Mouse (Mus musculus) c-Kit-positive CD71-negative TER-119-negative erythroid progenitor cells, embryonic 14.5 days (primary cell): Measurements from ENCODE around the gene Vmn2r112.
"Not testable (repeated sequence)": the region's sequence is repeated elsewhere in the genome, so short reads cannot be mapped to it uniquely, and the experiment has no call there.

Source experiments
- DNase-seq: peaks from one replicate; pipeline ENCODE4 v3.0.0-alpha.2; 2013; ENCODE audit warnings: low read depth

Vmn2r112 gene

DNA sequence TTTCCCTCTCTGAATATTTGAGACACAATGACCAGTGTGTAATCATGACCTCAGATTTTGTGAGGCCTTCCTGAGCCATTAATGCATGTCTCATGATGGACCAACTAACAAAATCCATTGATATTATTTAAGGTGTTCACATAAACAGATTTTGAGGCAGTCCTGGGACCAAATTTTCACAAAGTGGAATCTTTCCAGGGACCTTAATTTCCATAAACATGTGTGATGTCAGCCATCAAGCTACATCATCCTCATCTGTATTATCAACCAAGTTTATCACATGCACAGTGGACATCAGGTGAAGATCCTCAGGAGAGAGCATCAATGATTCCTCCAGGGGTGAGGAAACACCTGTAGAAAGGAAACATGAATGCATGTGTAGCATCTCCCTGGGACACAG is at the start of gene Vmn2r112:
TSS of gene Vmn2r112 (plus strand) at position 301 of the 400 bp plus-strand sequence.
- not testable (repeated sequence) for DNase-seq

GRCm38 (mm10) chr17:22573382-22573781 is 27.4 kb upstream of the Vmn2r112 start, which contains the start of gene Vmn2r111:
Gene Vmn2r111 (minus strand): TSS chr17:22573482.
- DNase-seq: not testable (repeated sequence)

DNA sequence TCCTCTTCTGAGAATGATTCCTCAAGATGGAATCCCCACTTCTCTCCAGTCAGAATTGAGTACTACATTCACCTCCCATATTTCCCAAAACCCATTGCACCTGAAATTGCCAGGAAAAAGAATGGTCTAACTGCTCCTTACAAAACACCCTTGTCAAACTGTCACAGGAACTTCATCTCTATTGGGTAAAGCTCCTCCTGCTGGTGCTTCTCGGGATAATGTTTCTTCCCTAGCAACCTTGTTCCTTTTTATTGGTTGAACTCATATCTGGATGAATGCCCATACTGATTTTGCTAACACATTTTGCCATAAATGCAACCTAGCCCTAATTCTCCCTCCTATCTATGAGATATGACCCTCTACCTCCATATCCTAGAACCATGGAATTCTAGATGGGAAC is 29.9 kb downstream of the Vmn2r112 start:
- no peak for DNase-seq
